Mouse (Mus musculus) adrenal gland, adult 2 months (tissue): ENCODE measurements around the gene Gstk1. TPM values are rescaled to one million over a fixed set of nuclear protein-coding genes. Genes with fewer than 3 reads are reported as not detected.

Experiments
- DNase-seq: peaks from one replicate; pipeline ENCODE4 v3.0.0; 2021
- polyA plus RNA-seq: library from polyadenylated mRNA; depleted of rRNA; stranded (reverse); fragments of >200 nt; gene quantifications from 2 replicates; pipeline ENCODE4 v1.2.3, GENCODE M21; 2012; rRNA removed
- total RNA-seq, 2 experiments: library from RNA; stranded (reverse); gene quantifications; 2 replicates each; pipeline ENCODE4 v1.2.3; 2021

Gstk1 gene
- total and polyA plus RNA-seq, 3 experiments: 104 to 312 (median 113) TPM

- DNase-seq: no peak
Observed at GRCm38 (mm10) chr6:42265391-42266330, 19.9 kb downstream of the Gstk1 start.

- DNase-seq: no peak
Observed at GRCm38 (mm10) chr6:42270817-42271216, 25.1 kb downstream of the Gstk1 start.

- no peak for DNase-seq
Observed at GRCm38 (mm10) chr6:42276151-42276550, 30.4 kb downstream of the Gstk1 start.

GRCm38 (mm10) chr6:42282865-42283528 lies 37.3 kb downstream of the Gstk1 start:
- no peak for DNase-seq

- no peak for DNase-seq
Observed at GRCm38 (mm10) chr6:42286448-42286847, 40.7 kb downstream of the Gstk1 start, which contains the start of gene Clcn1. Gene Clcn1 (plus strand): TSS chr6:42286685.

- DNase-seq: no peak
Observed at GRCm38 (mm10) chr6:42287562-42287961, 41.8 kb downstream of the Gstk1 start.

GRCm38 (mm10) chr6:42293327-42293726 lies 47.6 kb downstream of the Gstk1 start:
- no peak for DNase-seq

GRCm38 (mm10) chr6:42295549-42296094 lies 49.9 kb downstream of the Gstk1 start:
- no peak for DNase-seq

- no peak for DNase-seq
Observed at GRCm38 (mm10) chr6:42299362-42299761, 53.6 kb downstream of the Gstk1 start.

Other genes with a start within 250 kb of the Gstk1 start
- not detected for gene Sva, start 207.5 kb upstream of the Gstk1 start, total RNA-seq
- gene Sva, start 207.5 kb upstream of the Gstk1 start, polyA plus RNA-seq: not detected in 2 replicates
- not detected for gene Tas2r139, start 105.0 kb upstream of the Gstk1 start, total RNA-seq
- not detected in 2 replicates for gene Tas2r139, start 105.0 kb upstream of the Gstk1 start, polyA plus RNA-seq
- not detected for gene Tas2r144, start 30.6 kb upstream of the Gstk1 start, total RNA-seq
- not detected in 2 replicates for gene Tas2r144, start 30.6 kb upstream of the Gstk1 start, polyA plus RNA-seq
- 1 to 10 TPM in 1 of 2 experiments, under 1 TPM in 1; 0.35 to 3.2 TPM for gene Tmem139, start 16.0 kb downstream of the Gstk1 start, total RNA-seq
- gene Tmem139, start 16.0 kb downstream of the Gstk1 start, polyA plus RNA-seq: 0.17 and 0.30 TPM in 2 replicates
- gene Casp2, start 19.1 kb downstream of the Gstk1 start, total RNA-seq: 10 to 100 TPM; 16.5 to 20.2 TPM
- gene Casp2, start 19.1 kb downstream of the Gstk1 start, polyA plus RNA-seq: 9.1 and 12.9 TPM in 2 replicates
- gene Clcn1, start 40.8 kb downstream of the Gstk1 start, total RNA-seq: under 1 TPM in 1 of 2 experiments, not detected in 1; 0.23 TPM
- gene Clcn1, start 40.8 kb downstream of the Gstk1 start, polyA plus RNA-seq: 0.06 and 0.08 TPM in 2 replicates
- gene Fam131b, start 78.7 kb downstream of the Gstk1 start, total RNA-seq: under 1 TPM; 0.14 to 0.17 TPM
- gene Fam131b, start 78.7 kb downstream of the Gstk1 start, polyA plus RNA-seq: 0.04 and 0.11 TPM in 2 replicates
- gene Zyx, start 103.7 kb downstream of the Gstk1 start, total RNA-seq: 100 to 1,000 TPM in 1 of 2 experiments, 10 to 100 TPM in 1; 96.9 to 121 TPM
- 192 and 204 TPM in 2 replicates for gene Zyx, start 103.7 kb downstream of the Gstk1 start, polyA plus RNA-seq
- gene Epha1, start 127.3 kb downstream of the Gstk1 start, total RNA-seq: under 1 TPM; 0.23 to 0.86 TPM
- gene Epha1, start 127.3 kb downstream of the Gstk1 start, polyA plus RNA-seq: 0.18 and 0.37 TPM in 2 replicates
- gene Tas2r143, start 154.3 kb downstream of the Gstk1 start, total RNA-seq: 1 to 10 TPM in 1 of 2 experiments, under 1 TPM in 1; 0.90 to 7.2 TPM
- gene Tas2r143, start 154.3 kb downstream of the Gstk1 start, polyA plus RNA-seq: 0.50 and 0.63 TPM in 2 replicates
- gene Tas2r135, start 159.5 kb downstream of the Gstk1 start, total RNA-seq: 1 to 10 TPM in 1 of 2 experiments, under 1 TPM in 1; 0.62 to 4.4 TPM
- 0.16 TPM in 1 of 2 replicates, not detected in the other for gene Tas2r135, start 159.5 kb downstream of the Gstk1 start, polyA plus RNA-seq
- 1 to 10 TPM in 1 of 2 experiments, under 1 TPM in 1; 0.66 to 4.8 TPM for gene Tas2r126, start 188.6 kb downstream of the Gstk1 start, total RNA-seq
- 0.11 TPM in 1 of 2 replicates, not detected in the other for gene Tas2r126, start 188.6 kb downstream of the Gstk1 start, polyA plus RNA-seq
- gene Olfr458, start 219.3 kb downstream of the Gstk1 start, total RNA-seq: not detected
- not detected in 2 replicates for gene Olfr458, start 219.3 kb downstream of the Gstk1 start, polyA plus RNA-seq
- gene Olfr457, start 230.4 kb downstream of the Gstk1 start, total RNA-seq: not detected
- gene Olfr457, start 230.4 kb downstream of the Gstk1 start, polyA plus RNA-seq: not detected in 2 replicates
- gene Olfr456, start 241.3 kb downstream of the Gstk1 start, total RNA-seq: not detected
- not detected in 2 replicates for gene Olfr456, start 241.3 kb downstream of the Gstk1 start, polyA plus RNA-seq